Mouse (Mus musculus) intestine, embryonic 16.5 days (tissue): Measurements from ENCODE around the gene Kdm2b. TPM values are rescaled to one million over a fixed set of nuclear protein-coding genes. Genes with fewer than 3 reads are reported as not detected.

Experiments
- ATAC-seq: fragments of 200-750 bp; cut with Nextera tagmentation; 2 replicates; pipeline ENCODE4 v1.8.0; 2017; ENCODE audit warnings: moderate TSS enrichment, moderate library complexity
- H3K27ac ChIP-seq: fragments of 300-500 bp; sonication (generic); 2 replicates; pipeline ENCODE4 v1.5.1; 2014; ENCODE audit warnings: mild to moderate bottlenecking, low read length
- H3K27me3 ChIP-seq: fragments of 300-500 bp; sonication (generic); replicated peaks from 2 replicates; pipeline ENCODE4 v1.6.1; 2014; ENCODE audit warnings: low read length, control low read depth, mixed read lengths; ENCODE audit not compliant: control insufficient read depth, insufficient read depth
- H3K36me3 ChIP-seq: fragments of 300-500 bp; sonication (generic); 2 replicates; pipeline ENCODE4 v1.6.1; 2014; ENCODE audit warnings: low read length, control low read depth; ENCODE audit not compliant: control insufficient read depth, insufficient read depth
- H3K4me1 ChIP-seq: fragments of 300-500 bp; sonication (generic); 2 replicates; pipeline ENCODE4 v1.6.1; 2014; ENCODE audit warnings: low read length, control low read depth, mixed read lengths; ENCODE audit not compliant: control insufficient read depth, insufficient read depth
- H3K4me2 ChIP-seq: fragments of 300-500 bp; sonication (generic); 2 replicates; pipeline ENCODE4 v1.6.1; 2014; ENCODE audit warnings: low read depth, low read length, control low read depth
- H3K4me3 ChIP-seq: fragments of 300-500 bp; sonication (generic); 2 replicates; pipeline ENCODE4 v1.5.1; 2014; ENCODE audit warnings: mild to moderate bottlenecking, low read length
- H3K9ac ChIP-seq: fragments of 300-500 bp; sonication (generic); 2 replicates; pipeline ENCODE4 v1.6.1; 2014; ENCODE audit warnings: low read depth, low read length
- H3K9me3 ChIP-seq: fragments of 300-500 bp; sonication (generic); 2 replicates; pipeline ENCODE4 v1.6.1; 2016; ENCODE audit warnings: low read length, control low read depth; ENCODE audit not compliant: control insufficient read depth
- WGBS: fragments of 180-500 bp; shearing (Covaris S2); extraction: QIAGEN DNeasy Blood & Tissue Kit; methylation state at CpG from one replicate; pipeline ENCODE4 v1.1.7; 2014; 5-methylcytosine and 5-hydroxymethylcytosine counted together
- polyA plus RNA-seq: library from polyadenylated mRNA; unstranded; fragments of >200 nt; fragmentation: Nextera tagmentation; extraction: Ambion mirVana; gene quantifications from 2 replicates; pipeline ENCODE4 v1.2.1, GENCODE M21; 2015

The Kdm2b gene
- polyA plus RNA-seq, 1 experiment from 2014 or later = 22.4 TPM

DNA sequence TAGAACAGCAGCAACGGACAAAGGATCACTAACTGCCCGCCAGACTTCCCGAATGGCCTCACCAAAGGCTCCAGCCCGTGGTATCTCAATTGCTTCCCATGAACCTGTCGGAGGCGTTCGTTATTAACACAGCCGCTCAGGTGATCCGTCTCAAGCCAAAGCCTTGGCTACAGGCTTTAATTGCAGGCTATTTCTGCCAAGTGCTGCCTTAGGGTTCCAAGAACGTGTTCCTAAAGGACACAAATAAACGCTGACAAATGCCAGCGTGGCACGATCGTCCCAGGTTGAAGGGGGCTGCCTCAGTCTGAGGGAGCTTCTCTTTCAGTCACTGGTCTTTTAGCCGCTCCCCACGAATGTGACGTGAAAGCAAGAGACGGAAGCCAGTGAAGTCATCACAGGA lies 80.1 kb downstream of the Kdm2b start:
- no peaks in the 10 kb centered on the region for H3K9me3 ChIP-seq
- H3K36me3 ChIP-seq = no peaks in the 10 kb centered on the region
- no peaks in the 10 kb centered on the region for H3K27me3 ChIP-seq
- no peak overlapping the region for H3K4me2 ChIP-seq
- ATAC-seq = no peak
- no peak overlapping the region for H3K9ac ChIP-seq
- 85% methylated on average over 18 of the region's 18 CpGs for WGBS
- no peaks in the 10 kb centered on the region for H3K4me1 ChIP-seq
- H3K4me3 ChIP-seq = no peak overlapping the region
- no peak overlapping the region for H3K27ac ChIP-seq

DNA sequence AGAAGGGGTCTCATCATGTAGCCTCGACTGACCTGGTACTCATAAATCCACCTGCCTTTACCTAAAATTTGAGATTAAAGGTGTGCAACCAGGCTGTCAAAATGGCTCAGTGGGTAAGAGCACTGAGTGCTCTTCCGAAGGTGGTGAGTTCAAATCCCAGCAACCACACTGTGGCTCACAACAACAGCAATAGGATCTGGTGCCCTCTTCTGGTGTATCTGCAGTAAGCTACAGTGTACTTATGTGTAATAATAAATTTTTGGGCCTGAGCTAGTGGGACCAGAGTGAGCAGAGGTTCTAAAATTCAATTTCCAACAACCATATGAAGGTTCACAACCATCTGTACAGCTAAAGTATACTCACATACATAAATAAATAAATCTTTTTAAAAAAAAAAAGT lies 81.6 kb downstream of the Kdm2b start:
- WGBS = 89% methylated on average over 2 of the region's 2 CpGs
- no peak for ATAC-seq
- no peak overlapping the region for H3K4me2 ChIP-seq

DNA sequence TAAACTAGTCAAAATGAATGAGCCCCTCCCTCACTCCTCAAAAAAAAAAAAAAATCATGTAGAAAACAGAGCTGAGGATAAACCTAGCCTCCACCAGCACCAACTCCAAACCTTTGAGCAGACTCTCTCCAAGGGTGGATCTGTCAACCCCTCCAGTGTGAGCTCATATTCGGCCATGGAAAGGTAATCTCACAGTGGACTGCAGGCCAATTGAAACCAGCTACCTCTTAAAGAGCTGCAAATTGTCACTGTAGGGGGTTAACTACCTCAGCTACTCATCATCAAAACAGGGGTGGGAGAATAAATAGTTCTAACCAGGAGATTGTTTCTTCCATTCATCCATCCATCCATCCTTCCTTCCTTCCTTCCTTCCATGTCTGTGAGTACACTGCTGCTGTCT lies 82.4 kb downstream of the Kdm2b start:
- Histone ChIP-seq H3K36me3 (no peaks in the 10 kb centered on the region), H3K27ac (no peak overlapping the region), H3K9ac (no peak overlapping the region), H3K9me3 (no peaks in the 10 kb centered on the region), H3K4me3 (no peak overlapping the region), H3K27me3 (no peaks in the 10 kb centered on the region), H3K4me1 (no peaks in the 10 kb centered on the region), H3K4me2 (no peak overlapping the region)
- ATAC-seq = no peak
- 74% methylated on average over 1 of the region's 1 CpGs for WGBS

More for the DNA sequence above, 81.6 kb downstream of the Kdm2b start:
- H3K27ac ChIP-seq = no peak overlapping the region
- no peaks in the 10 kb centered on the region for H3K36me3 ChIP-seq
- no peak overlapping the region for H3K4me3 ChIP-seq
- H3K27me3 ChIP-seq = no peaks in the 10 kb centered on the region
- H3K9me3 ChIP-seq = no peaks in the 10 kb centered on the region
- H3K9ac ChIP-seq = no peak overlapping the region
- H3K4me1 ChIP-seq = no peaks in the 10 kb centered on the region

DNA sequence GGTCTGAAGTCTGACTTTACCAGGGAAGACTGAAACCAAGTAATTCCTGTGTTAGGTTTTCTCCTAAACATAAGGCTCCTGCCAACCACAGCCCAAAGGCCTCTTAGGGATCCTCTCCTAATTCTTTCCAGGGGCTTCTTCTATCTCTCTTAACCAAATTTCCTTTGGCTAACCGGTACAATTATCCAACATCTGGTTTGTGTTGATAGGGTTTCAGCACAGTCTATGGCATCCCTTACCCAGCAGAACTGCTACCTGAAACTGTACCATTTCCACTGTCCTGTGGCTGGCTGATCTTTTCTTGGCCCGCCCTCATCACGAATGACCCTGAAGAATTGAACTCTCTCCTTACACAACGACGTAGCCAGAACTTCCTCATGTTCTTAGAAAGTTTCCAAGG lies 86.5 kb downstream of the Kdm2b start:
- Histone ChIP-seq H3K4me2 (no peak overlapping the region), H3K4me3 (no peak overlapping the region), H3K4me1 (peaks cover 9% of the 10 kb centered on the region), H3K36me3 (no peaks in the 10 kb centered on the region), H3K9me3 (no peaks in the 10 kb centered on the region), H3K9ac (no peak overlapping the region), H3K27ac (no peak overlapping the region), H3K27me3 (no peaks in the 10 kb centered on the region)
- ATAC-seq = no peak
- 80% methylated on average over 5 of the region's 5 CpGs for WGBS

DNA sequence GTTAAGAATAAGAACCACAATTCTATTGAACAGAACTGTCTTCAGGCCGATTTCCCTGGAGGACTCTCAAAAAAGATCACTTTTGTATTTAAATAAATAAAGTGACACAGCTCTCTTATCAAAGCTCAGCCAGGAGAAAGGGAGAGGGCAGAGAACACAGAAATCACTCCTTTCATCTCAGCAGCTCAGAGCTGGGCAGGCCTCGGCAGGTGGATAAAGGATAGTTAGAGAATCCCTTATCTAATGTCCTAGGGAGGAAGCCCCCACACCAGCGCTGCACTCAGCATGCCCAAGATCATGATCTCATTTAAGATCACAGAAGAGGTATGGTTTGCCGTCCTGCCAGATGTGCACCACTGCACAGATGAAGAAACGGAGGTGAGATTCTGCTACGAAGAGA lies 87.4 kb downstream of the Kdm2b start:
- H3K27ac ChIP-seq = no peak overlapping the region
- no peak overlapping the region for H3K4me3 ChIP-seq
- H3K4me1 ChIP-seq = peaks cover 9% of the 10 kb centered on the region
- H3K4me2 ChIP-seq = no peak overlapping the region
- no peak for ATAC-seq
- no peak overlapping the region for H3K9ac ChIP-seq
- no peaks in the 10 kb centered on the region for H3K27me3 ChIP-seq
- no peaks in the 10 kb centered on the region for H3K9me3 ChIP-seq
- no peaks in the 10 kb centered on the region for H3K36me3 ChIP-seq
- 74% methylated on average over 6 of the region's 6 CpGs for WGBS

DNA sequence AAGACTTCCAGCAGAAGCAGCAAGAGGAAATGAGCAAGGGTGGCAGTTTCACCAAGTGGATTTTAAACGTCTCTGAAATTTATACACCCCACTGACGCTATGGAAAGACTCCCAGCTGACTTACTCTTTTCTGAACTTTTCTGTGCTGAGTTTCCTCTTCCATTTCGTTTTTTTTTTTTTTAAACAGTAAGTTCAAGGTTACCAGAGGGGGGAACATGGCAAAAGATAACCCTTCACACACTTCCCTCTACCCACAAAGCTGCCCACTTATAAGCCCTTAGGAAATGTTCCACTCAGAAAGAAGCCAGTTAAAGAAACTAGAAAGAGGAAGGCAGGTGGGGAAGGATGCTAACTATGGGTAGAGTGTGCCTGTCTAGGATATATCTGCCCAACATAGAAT lies 88.0 kb downstream of the Kdm2b start:
- no peak for ATAC-seq
- Histone ChIP-seq H3K9ac (no peak overlapping the region), H3K9me3 (no peaks in the 10 kb centered on the region), H3K27me3 (no peaks in the 10 kb centered on the region), H3K4me3 (no peak overlapping the region), H3K4me1 (peaks cover 9% of the 10 kb centered on the region), H3K4me2 (no peak overlapping the region), H3K36me3 (no peaks in the 10 kb centered on the region), H3K27ac (no peak overlapping the region)
- 59% methylated on average over 3 of the region's 3 CpGs for WGBS

DNA sequence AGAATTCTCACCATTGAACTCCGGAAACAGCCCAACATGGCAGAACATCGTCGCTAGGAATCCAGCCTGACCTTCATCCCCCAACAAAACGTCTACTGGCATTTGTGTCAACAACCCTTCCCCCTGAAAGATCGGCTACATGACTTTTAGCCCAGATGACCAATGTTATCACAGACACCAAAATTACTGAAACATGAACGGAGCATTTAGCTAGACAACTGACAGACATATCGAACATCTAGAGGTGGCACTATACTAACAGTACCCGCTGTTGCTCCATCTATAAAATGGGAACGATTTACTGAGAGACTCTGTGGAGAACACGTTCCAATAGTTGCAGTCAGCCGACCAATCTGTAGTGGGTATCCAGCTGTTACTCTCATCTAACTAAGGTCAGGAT lies 88.4 kb downstream of the Kdm2b start:
- Histone ChIP-seq H3K27me3 (no peaks in the 10 kb centered on the region), H3K9me3 (no peaks in the 10 kb centered on the region), H3K4me2 (peak overlapping the region; percentile 92; the same call in 1 of the 2 replicates), H3K4me1 (peaks cover 9% of the 10 kb centered on the region), H3K36me3 (no peaks in the 10 kb centered on the region), H3K4me3 (no peak overlapping the region), H3K27ac (no peak overlapping the region), H3K9ac (no peak overlapping the region; the same call in 1 of the 2 replicates)
- ATAC-seq = no peak
- WGBS = 61% methylated on average over 11 of the region's 11 CpGs

DNA sequence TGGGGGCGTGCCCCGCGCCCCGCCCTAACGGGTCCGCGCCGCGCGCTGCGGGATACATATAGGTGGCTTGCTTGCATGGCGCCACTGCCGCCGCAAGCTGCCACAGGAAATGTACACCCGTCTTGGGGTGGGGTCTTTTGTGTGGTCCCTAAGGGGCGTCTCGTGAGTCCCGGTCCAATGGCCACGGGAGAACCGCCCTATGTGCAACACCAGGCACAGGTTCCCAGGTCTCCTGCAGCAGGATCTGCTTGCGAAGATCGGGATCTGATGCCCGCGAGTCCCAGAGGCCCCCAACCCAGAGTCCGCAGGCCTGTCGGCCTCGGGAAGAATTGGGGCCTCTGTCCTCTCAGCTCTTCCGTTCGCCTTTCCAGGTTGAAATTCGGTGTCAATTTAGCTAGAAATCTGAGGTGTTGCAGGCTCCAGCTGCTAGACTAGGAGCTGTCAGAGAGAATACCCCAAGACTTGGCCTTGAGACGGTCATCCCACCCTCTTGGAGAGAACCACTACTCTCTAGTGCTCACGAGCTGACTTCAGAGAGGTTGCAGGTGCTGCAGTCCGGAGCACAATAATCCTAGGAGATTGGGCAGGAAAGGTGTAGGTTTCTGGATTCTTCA lies 89.0 kb downstream of the Kdm2b start:
- Histone ChIP-seq H3K4me2 (peak overlapping the region; percentile 92), H3K9me3 (no peaks in the 10 kb centered on the region), H3K4me3 (peak overlapping the region; percentile 83), H3K9ac (peak overlapping the region; percentile 89), H3K27ac (peak overlapping the region; percentile 57), H3K36me3 (no peaks in the 10 kb centered on the region), H3K4me1 (peaks cover 9% of the 10 kb centered on the region), H3K27me3 (no peaks in the 10 kb centered on the region)
- no peak for ATAC-seq
- WGBS = 3% methylated on average over 33 of the region's 33 CpGs

DNA sequence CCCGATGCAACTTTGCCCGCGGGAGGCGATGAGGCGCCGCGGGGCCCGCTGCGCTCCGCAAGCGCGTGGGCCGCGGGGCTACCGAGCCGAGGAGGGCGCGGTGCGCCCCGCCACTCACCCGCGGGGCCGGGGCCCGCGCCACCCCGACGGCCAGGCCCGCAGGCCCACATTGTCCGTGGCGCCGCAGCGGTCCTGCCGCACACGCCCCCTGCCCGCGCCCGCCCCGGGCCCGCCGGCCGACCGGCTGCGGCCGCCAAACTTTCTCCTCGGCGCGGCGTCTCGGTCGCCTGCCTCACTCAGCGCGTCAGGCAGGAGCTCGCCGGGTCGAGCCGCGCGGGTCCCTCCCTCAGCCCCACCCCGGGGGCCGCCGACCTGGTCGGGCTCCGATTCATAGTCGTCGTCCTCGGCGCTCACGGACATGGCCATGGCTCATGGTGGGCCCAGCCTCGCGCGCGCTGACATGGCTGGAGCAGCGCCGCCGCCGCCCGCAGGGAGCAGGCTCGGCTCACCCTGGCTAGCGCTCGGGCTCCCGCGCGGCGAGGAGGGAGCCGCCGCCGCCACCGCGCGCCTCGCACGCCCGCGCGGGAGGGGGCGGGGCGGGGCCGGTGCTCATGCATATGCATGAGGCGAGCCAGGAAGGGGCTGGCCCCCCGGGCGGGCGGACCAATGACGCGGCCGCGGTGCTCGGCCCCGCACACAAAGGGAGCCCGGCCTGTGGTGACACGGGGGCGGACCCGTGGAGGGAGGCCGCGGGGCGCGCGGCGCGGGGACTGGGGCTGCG lies 89.7 kb downstream of the Kdm2b start:
- H3K9me3 ChIP-seq = no peaks in the 10 kb centered on the region
- no peaks in the 10 kb centered on the region for H3K27me3 ChIP-seq
- under 1% methylated on average over 101 of the region's 120 CpGs for WGBS
- peak overlapping the region; percentile 83 for H3K4me3 ChIP-seq
- H3K9ac ChIP-seq = peak overlapping the region; percentile 89
- peak; percentile 99 for ATAC-seq
- H3K27ac ChIP-seq = peak overlapping the region; percentile 93
- no peaks in the 10 kb centered on the region for H3K36me3 ChIP-seq
- H3K4me2 ChIP-seq = peak overlapping the region; percentile 92
- H3K4me1 ChIP-seq = peaks cover 9% of the 10 kb centered on the region
